Mouse (Mus musculus) hindbrain, embryonic 14.5 days (tissue): ENCODE measurements around the gene Apoc4. TPM values are rescaled to one million over a fixed set of nuclear protein-coding genes. Genes with fewer than 3 reads are reported as not detected.
A peak's percentile ranks its signal among the peaks of the same experiment; 100 is the strongest.

Source experiments
- ATAC-seq: fragments of 200-750 bp; cut with Nextera tagmentation; 2 replicates; pipeline ENCODE4 v1.8.0; 2017; ENCODE audit warnings: moderate number of reproducible peaks, mild to moderate bottlenecking, moderate TSS enrichment, moderate library complexity; ENCODE audit not compliant: low FRiP score
- DNase-seq: peaks from one replicate; pipeline ENCODE4 v3.0.0-alpha.2; 2015; ENCODE audit warnings: low spot score
- H3K27ac ChIP-seq: fragments of 300-500 bp; sonication (generic); 2 replicates; pipeline ENCODE4 v1.5.1; 2014; ENCODE audit warnings: mild to moderate bottlenecking, moderate library complexity
- H3K27me3 ChIP-seq: fragments of 300-500 bp; sonication (generic); 2 replicates; pipeline ENCODE4 v1.6.1; 2014; ENCODE audit warnings: mild to moderate bottlenecking, low read length, mixed read lengths; ENCODE audit not compliant: control insufficient read depth, insufficient read depth
- H3K36me3 ChIP-seq: fragments of 300-500 bp; sonication (generic); replicated peaks from 2 replicates; pipeline ENCODE4 v1.6.1; 2014; ENCODE audit not compliant: control insufficient read depth, insufficient read depth
- H3K4me1 ChIP-seq: fragments of 300-500 bp; sonication (generic); replicated peaks from 2 replicates; pipeline ENCODE4 v1.6.1; 2014; ENCODE audit warnings: antibody characterized with exemption, low read length, mixed read lengths; ENCODE audit not compliant: control insufficient read depth, insufficient read depth
- H3K4me2 ChIP-seq: fragments of 300-500 bp; sonication (generic); replicated peaks from 2 replicates; pipeline ENCODE4 v1.6.1; 2014; ENCODE audit warnings: mild to moderate bottlenecking, moderate library complexity
- H3K4me3 ChIP-seq: fragments of 300-500 bp; sonication (generic); replicated peaks from 2 replicates; pipeline ENCODE4 v1.5.1; 2014; ENCODE audit warnings: mild to moderate bottlenecking, low read length
- H3K9ac ChIP-seq: fragments of 300-500 bp; sonication (generic); 2 replicates; pipeline ENCODE4 v1.6.1; 2014
- H3K9me3 ChIP-seq: fragments of 300-500 bp; sonication (generic); 2 replicates; pipeline ENCODE4 v1.6.1; 2016; ENCODE audit warnings: low read length; ENCODE audit not compliant: control insufficient read depth
- WGBS: fragments of 180-500 bp; shearing (Covaris S2); extraction: QIAGEN DNeasy Blood & Tissue Kit; methylation state at CpG from one replicate; pipeline ENCODE4 v1.1.7; 2014; 5-methylcytosine and 5-hydroxymethylcytosine counted together
- polyA plus RNA-seq: library from polyadenylated mRNA; unstranded; fragments of >200 nt; fragmentation: Nextera tagmentation; extraction: Ambion mirVana; gene quantifications from 2 replicates; pipeline ENCODE4 v1.2.1, GENCODE M21; 2014

Gene Apoc4
- polyA plus RNA-seq, 1 experiment from 2014 or later, result not detected

DNA sequence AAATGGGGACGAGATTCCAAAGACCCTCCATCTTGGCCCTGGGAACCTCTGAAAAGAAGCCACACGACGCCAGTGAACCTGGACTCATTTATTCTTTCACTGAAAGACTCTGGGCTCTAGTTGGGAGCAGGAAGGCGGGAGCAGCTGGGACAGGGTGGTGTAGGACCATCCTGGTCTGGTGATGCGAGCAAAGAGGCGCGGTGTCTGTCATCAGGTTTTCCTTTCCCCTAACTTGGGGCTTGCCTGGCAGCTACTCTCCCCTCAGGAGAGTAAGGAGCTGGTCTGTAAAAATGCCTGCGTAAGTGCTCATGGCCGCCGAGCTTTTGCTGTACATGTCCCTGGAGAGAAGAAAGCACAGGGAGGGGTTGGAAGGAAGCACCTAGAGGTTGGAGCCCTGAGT, 9.8 kb downstream of the Apoc4 start:
- no peak overlapping the region for H3K4me2 ChIP-seq
- H3K9ac ChIP-seq, result no peak overlapping the region
- DNase-seq (no peak), ATAC-seq (no peak)
- 71% methylated on average over 10 of the region's 10 CpGs for WGBS
- no peaks in the 10 kb centered on the region for H3K9me3 ChIP-seq
- H3K4me1 ChIP-seq, result no peaks in the 10 kb centered on the region
- H3K27me3 ChIP-seq, result no peaks in the 10 kb centered on the region
- H3K36me3 ChIP-seq, result no peaks in the 10 kb centered on the region
- no peak overlapping the region for H3K27ac ChIP-seq
- H3K4me3 ChIP-seq, result no peak overlapping the region

- H3K27ac ChIP-seq, result peak overlapping the region; percentile 66
- H3K36me3 ChIP-seq, result no peaks in the 10 kb centered on the region
- ATAC-seq (peak; percentile 71), DNase-seq (peak; percentile 91)
- H3K27me3 ChIP-seq, result no peaks in the 10 kb centered on the region
- peaks cover 8% of the 10 kb centered on the region for H3K4me1 ChIP-seq
- WGBS, result 8% methylated on average over 10 of the region's 10 CpGs
- no peaks in the 10 kb centered on the region for H3K9me3 ChIP-seq
- H3K4me3 ChIP-seq, result no peak overlapping the region
- no peak overlapping the region for H3K9ac ChIP-seq
- H3K4me2 ChIP-seq, result 0 out of 2 replicates have a peak overlapping the region, but pooled peaks have one; percentile 9
Measured at GRCm38 (mm10) chr7:19668947-19669721, 12.1 kb downstream of the Apoc4 start.

GRCm38 (mm10) chr7:19667434-19667833, 13.8 kb downstream of the Apoc4 start:
- Histone ChIP-seq H3K36me3 (no peaks in the 10 kb centered on the region), H3K27ac (no peak overlapping the region), H3K9ac (no peak overlapping the region), H3K4me3 (no peak overlapping the region), H3K4me2 (no peak overlapping the region), H3K27me3 (no peaks in the 10 kb centered on the region), H3K4me1 (peaks cover 21% of the 10 kb centered on the region), H3K9me3 (no peaks in the 10 kb centered on the region)
- WGBS, result 75% methylated on average over 2 of the region's 2 CpGs
- ATAC-seq, result no peak
- no peak for DNase-seq

GRCm38 (mm10) chr7:19666750-19667149, 14.5 kb downstream of the Apoc4 start:
- H3K4me1 ChIP-seq, result peaks cover 21% of the 10 kb centered on the region
- no peak for ATAC-seq
- H3K4me2 ChIP-seq, result no peak overlapping the region
- DNase-seq, result no peak
- no peak overlapping the region for H3K4me3 ChIP-seq
- peaks cover 6% of the 10 kb centered on the region; the same call in 1 of the 2 replicates for H3K36me3 ChIP-seq
- H3K27me3 ChIP-seq, result no peaks in the 10 kb centered on the region
- H3K9ac ChIP-seq, result no peak overlapping the region
- 69% methylated on average over 3 of the region's 3 CpGs for WGBS
- H3K9me3 ChIP-seq, result no peaks in the 10 kb centered on the region
- no peak overlapping the region for H3K27ac ChIP-seq

GRCm38 (mm10) chr7:19664955-19665841, 16.1 kb downstream of the Apoc4 start, which contains the start of gene Clptm1:
TSS of gene Clptm1 (minus strand) at chr7:19665033.
- peaks cover 13% of the 10 kb centered on the region for H3K36me3 ChIP-seq
- peak; percentile 96 for DNase-seq
- no peaks in the 10 kb centered on the region for H3K9me3 ChIP-seq
- H3K27ac ChIP-seq, result peak within 1 kb of the TSS; percentile 90
- no peaks in the 10 kb centered on the region for H3K27me3 ChIP-seq
- peak within 1 kb of the TSS; percentile 99 for H3K9ac ChIP-seq
- H3K4me3 ChIP-seq, result peak within 1 kb of the TSS; percentile 100
- peak; percentile 90 for ATAC-seq
- peaks cover 21% of the 10 kb centered on the region for H3K4me1 ChIP-seq
- WGBS, result under 1% methylated on average over 59 of the region's 63 CpGs
- peak within 1 kb of the TSS; percentile 91 for H3K4me2 ChIP-seq

- Histone ChIP-seq H3K4me3 (peak overlapping the region; percentile 100), H3K27ac (peak overlapping the region; percentile 90), H3K4me1 (peaks cover 21% of the 10 kb centered on the region), H3K36me3 (peaks cover 16% of the 10 kb centered on the region), H3K9me3 (no peaks in the 10 kb centered on the region), H3K27me3 (no peaks in the 10 kb centered on the region), H3K9ac (peak overlapping the region; percentile 99), H3K4me2 (peak overlapping the region; percentile 91)
- WGBS, result 1% methylated on average over 36 of the region's 37 CpGs
- ATAC-seq, result peak; percentile 47
- no peak for DNase-seq
Measured at GRCm38 (mm10) chr7:19664455-19664954, 16.8 kb downstream of the Apoc4 start.

GRCm38 (mm10) chr7:19663940-19664339, 17.3 kb downstream of the Apoc4 start:
- ATAC-seq (no peak), DNase-seq (no peak)
- 18% methylated on average over 8 of the region's 8 CpGs for WGBS
- Histone ChIP-seq H3K27ac (no peak overlapping the region), H3K9ac (peak overlapping the region; percentile 99), H3K4me1 (peaks cover 21% of the 10 kb centered on the region), H3K9me3 (no peaks in the 10 kb centered on the region), H3K36me3 (peaks cover 22% of the 10 kb centered on the region), H3K27me3 (no peaks in the 10 kb centered on the region), H3K4me3 (peak overlapping the region; percentile 100), H3K4me2 (peak overlapping the region; percentile 91)

DNA sequence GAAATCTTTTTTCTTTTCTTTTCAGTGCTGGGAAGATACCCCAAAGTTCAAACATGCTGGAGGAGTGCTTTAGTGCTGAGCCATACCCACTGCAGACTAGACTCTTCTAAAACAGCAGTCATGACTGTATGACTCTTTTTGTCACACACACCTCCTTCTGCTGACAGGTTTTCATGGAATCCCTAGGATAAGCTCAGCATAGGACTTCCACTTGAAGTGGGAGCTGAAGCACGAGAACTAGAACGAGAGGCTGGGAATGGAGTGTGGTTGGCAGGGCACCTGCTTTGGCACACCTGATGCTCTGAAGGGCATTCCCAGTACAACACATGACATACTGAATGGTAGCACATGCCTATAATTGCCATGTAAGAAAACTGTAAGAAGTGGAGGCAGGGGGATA, 28.7 kb downstream of the Apoc4 start:
- Histone ChIP-seq H3K4me3 (no peak overlapping the region), H3K9me3 (no peaks in the 10 kb centered on the region), H3K4me2 (no peak overlapping the region), H3K9ac (no peak overlapping the region), H3K4me1 (no peaks in the 10 kb centered on the region), H3K27ac (no peak overlapping the region), H3K36me3 (peaks cover 74% of the 10 kb centered on the region), H3K27me3 (no peaks in the 10 kb centered on the region)
- WGBS, result 94% methylated on average over 2 of the region's 2 CpGs
- DNase-seq, result no peak
- ATAC-seq, result no peak
